Mouse (Mus musculus): ENCODE measurements at regions not wholly inside any gene's neighbourhood (a gene's known extent, or its start where the extent isn't known, plus 50 kb on each side); places are given as distances from the start of the nearest gene placed in this dataset.

GRCm38 (mm10) chr4:33552856-33553255 lies 242.7 kb downstream of the Rngtt start:
- DNase-seq (ENCODE audit: low spot score): no peak

GRCm38 (mm10) chr4:33554606-33555005 lies 244.5 kb downstream of the Rngtt start:
- no peak for DNase-seq (ENCODE audit: low spot score)

GRCm38 (mm10) chr4:33555231-33555933 lies 245.3 kb downstream of the Rngtt start:
- DNase-seq (ENCODE audit: low spot score): no peak

GRCm38 (mm10) chr4:33555966-33556365 lies 245.9 kb downstream of the Rngtt start:
- no peak for DNase-seq (ENCODE audit: low spot score)

GRCm38 (mm10) chr4:33556661-33557540 lies 246.8 kb downstream of the Rngtt start:
- DNase-seq (ENCODE audit: low spot score): no peak

GRCm38 (mm10) chr4:33570274-33570673 lies 260.2 kb downstream of the Rngtt start:
- DNase-seq (ENCODE audit: low spot score): no peak

- DNase-seq (ENCODE audit: low spot score): no peak
These were observed 261.2 kb downstream of the Rngtt start for GRCm38 (mm10) chr4:33571351-33571750.

GRCm38 (mm10) chr4:33577631-33578030 lies 267.5 kb downstream of the Rngtt start:
- DNase-seq (ENCODE audit: low spot score): no peak

- DNase-seq (ENCODE audit: low spot score): no peak
These were observed 270.4 kb downstream of the Rngtt start for GRCm38 (mm10) chr4:33580491-33580890.

GRCm38 (mm10) chr4:33581180-33581591 lies 271.1 kb downstream of the Rngtt start:
- DNase-seq (ENCODE audit: low spot score): no peak

- DNase-seq (ENCODE audit: low spot score): no peak
These were observed 271.8 kb downstream of the Rngtt start for GRCm38 (mm10) chr4:33581766-33582525.

GRCm38 (mm10) chr4:33582986-33583720 lies 273.0 kb downstream of the Rngtt start:
- DNase-seq (ENCODE audit: low spot score): no peak

GRCm38 (mm10) chr4:33583979-33584907 lies 274.1 kb downstream of the Rngtt start:
- DNase-seq (ENCODE audit: low spot score): no peak

- no peak for DNase-seq (ENCODE audit: low spot score)
These were observed 275.7 kb downstream of the Rngtt start for GRCm38 (mm10) chr4:33585821-33586220.

GRCm38 (mm10) chr4:33586290-33586614 lies 276.1 kb downstream of the Rngtt start:
- DNase-seq (ENCODE audit: low spot score): no peak

- no peak for DNase-seq (ENCODE audit: low spot score)
These were observed 276.7 kb downstream of the Rngtt start for GRCm38 (mm10) chr4:33586615-33587451.

GRCm38 (mm10) chr4:33587666-33588065 lies 277.6 kb downstream of the Rngtt start:
- no peak for DNase-seq (ENCODE audit: low spot score)

- DNase-seq (ENCODE audit: low spot score): no peak
These were observed 278.0 kb downstream of the Rngtt start for GRCm38 (mm10) chr4:33588127-33588526.

GRCm38 (mm10) chr4:33589207-33589606 lies 279.1 kb downstream of the Rngtt start:
- DNase-seq (ENCODE audit: low spot score): no peak

Data from spleen, adult 12 weeks (tissue).